Mouse (Mus musculus): ENCODE results near the gene Fam129c. TPM values are rescaled to one million over a fixed set of nuclear protein-coding genes. Genes with fewer than 3 reads are reported as not detected.

Gene Fam129c
- polyA plus RNA-seq, 1 experiment, result 2.7 TPM

GRCm38 (mm10) chr8:71572077-71572476 lies 25.4 kb upstream of the Fam129c start:
- Histone ChIP-seq H3K27ac (ENCODE audit: insufficient read depth, low read depth, low read length) (no peak overlapping the region), H3K4me3 (ENCODE audit: insufficient read depth, low read length) (no peak overlapping the region), H3K4me1 (ENCODE audit: control insufficient read depth, insufficient read depth, low read length) (peaks cover 25% of the 10 kb centered on the region)
- no peak for TF ChIP-seq CTCF (IDR thresholded peaks at IDR 0.05; ENCODE audit: low read depth, low read length)
- TF ChIP-seq POLR2A (IDR thresholded peaks at IDR 0.05; ENCODE audit: borderline replicate concordance, low read depth, low read length), result no peak

DNA sequence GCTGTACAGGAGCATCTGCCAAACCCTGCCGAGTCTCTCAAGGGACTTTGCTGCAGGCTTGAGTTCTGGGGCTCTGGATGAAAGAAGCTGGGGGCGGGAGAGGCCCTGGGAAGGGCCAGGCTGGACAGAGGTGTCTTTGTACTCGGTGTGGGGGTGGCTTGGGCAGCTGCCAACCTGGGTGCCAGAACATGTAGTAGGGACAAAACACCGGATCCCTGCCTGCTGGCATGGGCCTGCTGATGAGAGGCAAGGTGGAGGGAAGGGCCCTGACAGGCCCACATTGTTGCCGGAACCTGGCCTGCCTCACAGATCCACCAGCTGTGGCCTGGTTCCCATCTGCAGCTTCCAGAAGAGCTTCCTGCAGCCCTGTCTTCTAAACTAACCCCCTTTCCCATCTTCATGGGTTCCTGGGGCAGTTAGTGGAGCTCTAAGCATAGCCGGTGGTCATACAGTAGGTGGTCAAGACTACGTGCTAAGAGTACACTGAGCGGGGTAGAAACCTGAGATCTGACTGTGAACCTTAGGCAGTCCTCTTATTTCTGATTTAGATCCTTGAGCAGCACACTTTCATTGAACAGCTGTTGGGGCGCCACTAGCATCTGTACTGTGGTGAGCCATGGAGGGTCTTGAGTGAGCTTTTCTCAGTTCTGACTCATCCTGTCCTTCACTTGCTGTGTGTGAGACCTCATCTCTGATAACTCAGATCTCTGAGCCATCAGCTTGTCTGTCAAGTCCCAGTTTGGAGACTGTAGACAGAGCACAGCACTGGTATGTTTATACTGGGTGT lies 24.4 kb upstream of the Fam129c start:
- no peak overlapping the region for H3K4me3 ChIP-seq (ENCODE audit: insufficient read depth, low read length)
- no peak overlapping the region for H3K27ac ChIP-seq (ENCODE audit: insufficient read depth, low read depth, low read length)
- H3K4me1 ChIP-seq (ENCODE audit: control insufficient read depth, insufficient read depth, low read length), result peaks cover 25% of the 10 kb centered on the region
- no peak for TF ChIP-seq CTCF (IDR thresholded peaks at IDR 0.05; ENCODE audit: low read depth, low read length)
- TF ChIP-seq POLR2A (IDR thresholded peaks at IDR 0.05; ENCODE audit: borderline replicate concordance, low read depth, low read length), result no peak

- TF ChIP-seq CTCF (IDR thresholded peaks at IDR 0.05; ENCODE audit: low read depth, low read length) (no peak), POLR2A (IDR thresholded peaks at IDR 0.05; ENCODE audit: borderline replicate concordance, low read depth, low read length) (no peak)
- H3K4me3 ChIP-seq (ENCODE audit: insufficient read depth, low read length), result no peak overlapping the region
- no peak overlapping the region for H3K27ac ChIP-seq (ENCODE audit: insufficient read depth, low read depth, low read length)
- peaks cover 26% of the 10 kb centered on the region for H3K4me1 ChIP-seq (ENCODE audit: control insufficient read depth, insufficient read depth, low read length)
Measured at GRCm38 (mm10) chr8:71574426-71574825, 23.0 kb upstream of the Fam129c start.

GRCm38 (mm10) chr8:71575020-71575419 lies 22.4 kb upstream of the Fam129c start:
- TF ChIP-seq CTCF (IDR thresholded peaks at IDR 0.05; ENCODE audit: low read depth, low read length) (no peak), POLR2A (IDR thresholded peaks at IDR 0.05; ENCODE audit: borderline replicate concordance, low read depth, low read length) (no peak)
- no peak overlapping the region for H3K4me3 ChIP-seq (ENCODE audit: insufficient read depth, low read length)
- H3K27ac ChIP-seq (ENCODE audit: insufficient read depth, low read depth, low read length), result no peak overlapping the region
- H3K4me1 ChIP-seq (ENCODE audit: control insufficient read depth, insufficient read depth, low read length), result peaks cover 26% of the 10 kb centered on the region

GRCm38 (mm10) chr8:71577856-71578387 lies 19.5 kb upstream of the Fam129c start:
- Histone ChIP-seq H3K4me3 (ENCODE audit: insufficient read depth, low read length) (peak overlapping the region; percentile 15), H3K4me1 (ENCODE audit: control insufficient read depth, insufficient read depth, low read length) (peaks cover 26% of the 10 kb centered on the region), H3K27ac (ENCODE audit: insufficient read depth, low read depth, low read length) (peak overlapping the region; percentile 97)
- TF ChIP-seq CTCF (IDR thresholded peaks at IDR 0.05; ENCODE audit: low read depth, low read length) (0 out of 2 replicates have a peak, but pooled peaks have one; percentile 9), POLR2A (IDR thresholded peaks at IDR 0.05; ENCODE audit: borderline replicate concordance, low read depth, low read length) (no peak)

DNA sequence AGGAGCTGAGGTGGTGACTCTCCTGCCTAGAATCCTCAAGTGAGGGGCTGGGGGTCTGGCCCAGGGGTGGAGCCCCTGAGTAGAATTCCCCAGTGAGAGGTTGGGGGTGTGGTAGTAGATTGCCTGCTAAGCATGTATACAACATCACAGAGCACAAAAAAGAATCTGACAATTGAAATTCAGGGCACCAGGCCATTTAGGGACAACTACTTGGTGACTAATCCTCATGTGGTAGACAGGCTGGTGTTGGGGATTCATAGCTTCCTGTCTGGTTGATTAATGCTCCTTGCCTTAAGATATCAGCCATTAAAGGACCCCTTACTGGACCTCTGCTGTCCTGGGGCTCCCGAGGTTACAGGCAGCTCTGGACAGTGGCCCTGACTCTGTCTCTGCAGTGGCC lies 18.4 kb upstream of the Fam129c start:
- TF ChIP-seq POLR2A (IDR thresholded peaks at IDR 0.05; ENCODE audit: borderline replicate concordance, low read depth, low read length), result 0 out of 2 replicates have a peak, but pooled peaks have one; percentile 44
- no peak for TF ChIP-seq CTCF (IDR thresholded peaks at IDR 0.05; ENCODE audit: low read depth, low read length)
- H3K27ac ChIP-seq (ENCODE audit: insufficient read depth, low read depth, low read length), result peak overlapping the region; percentile 97
- peak overlapping the region; percentile 62 for H3K4me3 ChIP-seq (ENCODE audit: insufficient read depth, low read length)
- H3K4me1 ChIP-seq (ENCODE audit: control insufficient read depth, insufficient read depth, low read length), result peaks cover 30% of the 10 kb centered on the region

DNA sequence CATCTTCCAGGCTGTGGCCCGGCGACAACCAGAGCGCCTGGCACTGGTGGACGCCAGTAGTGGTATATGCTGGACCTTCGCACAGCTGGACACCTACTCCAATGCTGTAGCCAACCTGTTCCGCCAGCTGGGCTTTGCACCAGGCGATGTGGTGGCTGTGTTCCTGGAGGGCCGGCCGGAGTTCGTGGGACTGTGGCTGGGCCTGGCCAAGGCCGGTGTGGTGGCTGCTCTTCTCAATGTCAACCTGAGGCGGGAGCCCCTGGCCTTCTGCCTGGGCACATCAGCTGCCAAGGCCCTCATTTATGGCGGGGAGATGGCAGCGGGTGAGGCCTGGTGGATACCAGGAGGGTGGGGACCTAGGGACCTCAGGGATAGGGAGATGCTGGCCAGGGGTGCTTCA lies 18.0 kb upstream of the Fam129c start:
- H3K4me1 ChIP-seq (ENCODE audit: control insufficient read depth, insufficient read depth, low read length), result peaks cover 30% of the 10 kb centered on the region
- peak overlapping the region; percentile 62 for H3K4me3 ChIP-seq (ENCODE audit: insufficient read depth, low read length)
- H3K27ac ChIP-seq (ENCODE audit: insufficient read depth, low read depth, low read length), result peak overlapping the region; percentile 97
- TF ChIP-seq CTCF (IDR thresholded peaks at IDR 0.05; ENCODE audit: low read depth, low read length), result no peak
- TF ChIP-seq POLR2A (IDR thresholded peaks at IDR 0.05; ENCODE audit: borderline replicate concordance, low read depth, low read length), result no peak

DNA sequence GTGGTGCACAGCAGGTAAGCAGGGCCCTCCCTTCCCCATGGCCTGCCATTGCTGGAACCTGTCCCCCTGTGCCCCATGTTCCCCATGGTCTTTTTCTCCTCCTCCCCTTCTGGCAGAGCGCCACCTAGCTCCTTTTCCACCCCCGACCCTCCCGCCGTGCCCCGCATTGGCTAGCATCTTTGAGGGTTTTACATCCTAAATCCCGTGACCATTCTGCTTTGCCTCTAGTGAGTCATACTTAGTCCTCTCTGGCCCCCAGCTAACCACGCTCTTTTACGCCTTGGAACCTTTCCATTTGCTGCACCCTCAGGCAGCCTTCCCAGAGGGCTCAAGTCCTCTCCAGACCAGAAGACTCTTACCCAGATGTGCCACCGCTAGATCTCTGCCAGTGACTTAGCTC lies 17.2 kb upstream of the Fam129c start:
- H3K27ac ChIP-seq (ENCODE audit: insufficient read depth, low read depth, low read length), result peak overlapping the region; percentile 97
- H3K4me3 ChIP-seq (ENCODE audit: insufficient read depth, low read length), result peak overlapping the region; percentile 62
- TF ChIP-seq CTCF (IDR thresholded peaks at IDR 0.05; ENCODE audit: low read depth, low read length) (no peak), POLR2A (IDR thresholded peaks at IDR 0.05; ENCODE audit: borderline replicate concordance, low read depth, low read length) (no peak)
- H3K4me1 ChIP-seq (ENCODE audit: control insufficient read depth, insufficient read depth, low read length), result peaks cover 30% of the 10 kb centered on the region

DNA sequence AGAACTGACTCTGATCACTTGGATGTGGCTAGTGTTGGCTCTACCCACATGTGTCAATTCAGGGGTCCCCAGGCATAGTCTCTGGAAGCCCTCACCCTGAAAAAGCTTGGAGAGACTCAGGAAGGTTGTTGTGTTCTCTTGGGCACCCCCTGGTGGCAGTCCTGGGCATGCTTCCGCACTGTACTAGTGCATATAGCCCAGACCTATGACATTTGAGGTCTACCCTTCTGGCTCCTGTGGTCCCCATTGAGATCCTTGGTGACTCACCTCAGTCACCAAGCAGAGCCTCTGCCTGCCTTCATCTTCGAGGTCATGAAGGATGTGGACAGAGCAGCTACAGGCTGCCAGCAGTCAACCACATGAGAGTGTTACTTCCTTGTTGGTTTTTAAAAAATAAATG lies 10.6 kb upstream of the Fam129c start:
- Histone ChIP-seq H3K27ac (ENCODE audit: insufficient read depth, low read depth, low read length) (no peak overlapping the region), H3K4me3 (ENCODE audit: insufficient read depth, low read length) (no peak overlapping the region), H3K4me1 (ENCODE audit: control insufficient read depth, insufficient read depth, low read length) (peaks cover 15% of the 10 kb centered on the region)
- TF ChIP-seq POLR2A (IDR thresholded peaks at IDR 0.05; ENCODE audit: borderline replicate concordance, low read depth, low read length) (no peak), CTCF (IDR thresholded peaks at IDR 0.05; ENCODE audit: low read depth, low read length) (peak; percentile 61)

DNA sequence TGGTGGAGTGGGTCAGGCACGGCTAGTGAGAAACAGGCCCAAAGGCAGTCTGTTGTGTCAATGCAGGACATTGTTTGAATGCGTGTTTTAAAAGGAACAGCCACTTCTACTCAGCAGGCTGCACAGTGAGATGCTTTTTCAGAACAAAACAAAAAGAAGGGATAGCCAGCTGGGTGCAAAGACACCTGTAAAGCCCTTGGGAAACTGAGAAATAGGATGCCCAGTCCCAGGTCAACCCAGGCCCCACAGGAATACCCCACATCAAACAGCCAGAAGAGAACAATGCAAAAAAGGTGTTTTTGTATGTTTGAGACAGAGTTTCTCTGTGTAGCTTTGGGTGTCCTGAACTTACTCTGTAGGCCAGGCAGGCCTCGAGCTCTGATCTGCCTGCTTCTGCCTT lies 8.7 kb upstream of the Fam129c start:
- TF ChIP-seq CTCF (IDR thresholded peaks at IDR 0.05; ENCODE audit: low read depth, low read length), result no peak
- TF ChIP-seq POLR2A (IDR thresholded peaks at IDR 0.05; ENCODE audit: borderline replicate concordance, low read depth, low read length), result no peak
- Histone ChIP-seq H3K27ac (ENCODE audit: insufficient read depth, low read depth, low read length) (no peak overlapping the region), H3K4me1 (ENCODE audit: control insufficient read depth, insufficient read depth, low read length) (peaks cover 17% of the 10 kb centered on the region), H3K4me3 (ENCODE audit: insufficient read depth, low read length) (no peak overlapping the region)

Data from bone marrow macrophage, adult 2 months (primary cell).